Mouse (Mus musculus) lung, embryonic 14.5 days (tissue): ENCODE results near the gene Vsx1. TPM values are rescaled to one million over a fixed set of nuclear protein-coding genes. Genes with fewer than 3 reads are reported as not detected.

Experiments
- ATAC-seq: fragments of 200-750 bp; cut with Nextera tagmentation; 2 replicates; pipeline ENCODE4 v1.8.0; 2017; ENCODE audit warnings: mild to moderate bottlenecking, moderate TSS enrichment, moderate library complexity; ENCODE audit not compliant: insufficient read depth
- DNase-seq: peaks from one replicate; pipeline ENCODE4 v3.0.0-alpha.2; 2015
- H3K27ac ChIP-seq: fragments of 300-500 bp; sonication (generic); 2 replicates; pipeline ENCODE4 v1.5.1; 2014; ENCODE audit warnings: low read depth, mild to moderate bottlenecking, moderate library complexity
- H3K27me3 ChIP-seq: fragments of 300-500 bp; sonication (generic); 2 replicates; pipeline ENCODE4 v1.6.1; 2014; ENCODE audit warnings: low read length, control low read depth; ENCODE audit not compliant: insufficient read depth
- H3K36me3 ChIP-seq: fragments of 300-500 bp; sonication (generic); 2 replicates; pipeline ENCODE4 v1.6.1; 2014; ENCODE audit warnings: control low read depth; ENCODE audit not compliant: insufficient read depth
- H3K4me1 ChIP-seq: fragments of 300-500 bp; sonication (generic); 2 replicates; pipeline ENCODE4 v1.6.1; 2014; ENCODE audit warnings: antibody characterized with exemption, control low read depth; ENCODE audit not compliant: insufficient read depth
- H3K4me2 ChIP-seq: fragments of 300-500 bp; sonication (generic); 2 replicates; pipeline ENCODE4 v1.6.1; 2014; ENCODE audit warnings: mild to moderate bottlenecking
- H3K4me3 ChIP-seq: fragments of 300-500 bp; sonication (generic); 2 replicates; pipeline ENCODE4 v1.5.1; 2014; ENCODE audit warnings: low read depth, low read length
- H3K9ac ChIP-seq: fragments of 300-500 bp; sonication (generic); 2 replicates; pipeline ENCODE4 v1.6.1; 2014
- H3K9me3 ChIP-seq: fragments of 300-500 bp; sonication (generic); 2 replicates; pipeline ENCODE4 v1.6.1; 2016; ENCODE audit warnings: low read depth, low read length, control low read depth
- CTCF ChIP-seq: IDR thresholded peaks from 2 replicates; pipeline ENCODE4 v1.5.1; 2016; ENCODE audit warnings: antibody characterized with exemption, low read depth
- WGBS: fragments of 180-500 bp; shearing (Covaris S2); extraction: QIAGEN DNeasy Blood & Tissue Kit; methylation state at CpG from one replicate; pipeline ENCODE4 v1.1.7; 2014; 5-methylcytosine and 5-hydroxymethylcytosine counted together
- polyA plus RNA-seq: library from polyadenylated mRNA; unstranded; fragments of >200 nt; fragmentation: Nextera tagmentation; extraction: Ambion mirVana; gene quantifications from 2 replicates; pipeline ENCODE4 v1.2.1, GENCODE M21; 2014

Vsx1 gene
- polyA plus RNA-seq, 1 experiment from 2014 or later, result not detected

DNA sequence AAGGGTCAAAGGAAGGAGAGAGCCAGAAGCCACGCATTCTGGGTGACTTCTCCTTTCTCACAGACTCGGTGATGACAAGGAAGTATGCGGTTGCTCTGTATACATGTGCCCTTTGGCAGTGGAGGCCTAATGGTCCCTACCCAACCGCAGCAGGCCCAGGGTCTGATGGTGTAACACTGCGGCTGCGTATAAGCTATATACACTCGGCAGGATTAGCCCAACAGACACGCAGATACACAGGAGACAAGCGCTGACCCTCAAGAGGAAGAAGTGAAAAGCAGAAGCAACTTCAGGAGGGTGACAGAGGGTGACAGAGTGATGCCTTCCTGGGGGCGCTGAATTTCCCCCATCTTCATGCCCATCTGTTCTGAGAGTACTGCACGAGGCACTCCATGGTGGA, 15.2 kb downstream of the Vsx1 start:
- Histone ChIP-seq H3K4me3 (no peak overlapping the region), H3K4me1 (no peaks in the 10 kb centered on the region), H3K9ac (no peak overlapping the region), H3K9me3 (no peaks in the 10 kb centered on the region), H3K4me2 (no peak overlapping the region), H3K27ac (no peak overlapping the region), H3K27me3 (no peaks in the 10 kb centered on the region), H3K36me3 (no peaks in the 10 kb centered on the region)
- 81% methylated on average over 11 of the region's 11 CpGs for WGBS
- TF ChIP-seq CTCF, result no peak
- DNase-seq (no peak), ATAC-seq (no peak)

DNA sequence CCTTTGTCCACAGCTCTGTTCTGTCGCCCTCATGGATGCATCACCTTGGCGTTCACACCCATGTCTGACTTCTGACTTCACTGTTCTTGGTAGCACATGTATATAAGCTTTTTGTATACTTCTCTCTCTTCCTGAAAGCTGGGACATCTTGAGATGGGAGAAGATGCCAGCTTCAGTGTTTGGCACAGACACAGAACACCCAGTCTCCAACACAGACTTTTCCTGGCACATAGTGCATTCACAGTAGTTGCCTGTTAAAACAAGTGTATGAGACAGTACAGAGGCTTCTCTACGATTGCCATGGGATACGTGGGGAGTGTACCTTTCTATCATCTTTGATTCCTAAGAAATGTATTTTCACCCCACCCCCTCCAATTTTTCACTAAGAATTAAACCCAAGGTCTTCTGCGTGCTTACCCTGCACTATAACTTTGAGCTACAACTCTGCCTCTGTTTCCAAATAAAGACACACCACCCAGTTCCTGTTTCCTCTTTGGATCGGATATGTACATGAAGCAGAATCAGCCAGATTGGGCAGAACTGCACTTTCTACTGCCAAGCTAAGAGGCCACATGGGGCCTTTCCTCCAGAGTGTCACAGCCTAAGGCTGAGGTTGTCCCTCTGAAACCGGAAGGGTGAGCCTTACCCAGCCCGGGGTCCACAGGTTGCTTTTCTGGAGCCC, 17.4 kb downstream of the Vsx1 start:
- no peak overlapping the region for H3K4me3 ChIP-seq
- WGBS, result 69% methylated on average over 8 of the region's 8 CpGs
- H3K4me2 ChIP-seq, result no peak overlapping the region
- H3K27ac ChIP-seq, result no peak overlapping the region
- H3K9ac ChIP-seq, result no peak overlapping the region
- no peaks in the 10 kb centered on the region for H3K36me3 ChIP-seq
- DNase-seq, result no peak
- TF ChIP-seq CTCF, result no peak
- no peak for ATAC-seq
- no peaks in the 10 kb centered on the region for H3K9me3 ChIP-seq
- H3K4me1 ChIP-seq, result peaks cover 6% of the 10 kb centered on the region; the same call in 1 of the 2 replicates
- peaks cover 7% of the 10 kb centered on the region; the same call in 1 of the 2 replicates for H3K27me3 ChIP-seq

DNA sequence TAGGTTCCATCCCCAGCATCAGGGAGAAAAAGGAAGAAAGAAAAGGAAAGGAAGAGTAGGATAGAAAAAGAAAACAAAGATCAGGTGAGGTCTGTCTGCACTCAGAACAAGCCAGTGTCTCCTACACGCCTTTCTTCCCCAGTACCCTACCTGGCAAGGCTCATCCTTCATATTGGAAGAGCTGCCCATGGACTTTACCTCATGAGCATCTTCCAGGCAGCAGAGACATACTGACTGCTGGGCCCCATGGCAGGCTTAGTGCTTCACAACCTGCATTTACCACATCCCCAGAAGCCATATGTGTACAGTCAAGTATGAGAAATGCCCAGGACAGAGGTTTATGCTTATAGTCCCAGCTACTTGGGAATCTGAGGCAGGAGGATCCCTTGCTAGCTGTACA, 18.2 kb downstream of the Vsx1 start:
- H3K4me3 ChIP-seq, result no peak overlapping the region
- no peaks in the 10 kb centered on the region for H3K36me3 ChIP-seq
- H3K4me2 ChIP-seq, result no peak overlapping the region
- H3K27me3 ChIP-seq, result peaks cover 7% of the 10 kb centered on the region; the same call in 1 of the 2 replicates
- H3K4me1 ChIP-seq, result peaks cover 6% of the 10 kb centered on the region; the same call in 1 of the 2 replicates
- no peak for TF ChIP-seq CTCF
- WGBS, result 92% methylated on average over 1 of the region's 1 CpGs
- H3K9ac ChIP-seq, result no peak overlapping the region
- H3K27ac ChIP-seq, result no peak overlapping the region
- no peaks in the 10 kb centered on the region for H3K9me3 ChIP-seq
- DNase-seq, result no peak
- no peak for ATAC-seq

DNA sequence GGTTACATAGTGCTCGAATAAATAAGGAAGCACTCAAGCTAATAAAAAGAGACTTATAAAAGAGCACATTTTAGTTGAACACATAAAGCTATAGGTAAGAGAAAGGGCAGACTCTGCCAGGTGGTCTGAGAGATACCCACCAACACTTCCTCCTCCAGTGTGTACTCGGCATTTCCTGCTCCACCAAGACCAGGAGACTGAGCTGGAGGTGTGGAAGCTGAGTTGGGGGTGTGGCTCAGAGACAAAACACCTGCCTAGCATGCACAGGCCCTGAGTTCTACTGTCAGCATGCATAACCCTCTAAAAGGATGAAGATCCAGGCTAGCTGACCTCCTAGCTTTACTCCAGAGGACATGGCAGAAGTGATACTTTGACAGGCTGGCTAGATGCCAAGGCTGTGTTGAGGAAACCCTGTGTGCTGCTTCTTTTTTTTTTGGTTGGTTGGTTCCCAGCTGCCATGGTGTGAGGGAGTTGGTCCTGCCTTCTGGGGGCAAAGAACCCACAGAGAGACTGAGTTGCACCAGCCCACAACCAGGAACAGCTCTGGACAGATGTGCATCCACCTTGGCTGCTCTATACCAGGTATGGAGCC, 19.6 kb downstream of the Vsx1 start:
- Histone ChIP-seq H3K27me3 (peaks cover 7% of the 10 kb centered on the region; the same call in 1 of the 2 replicates), H3K4me3 (no peak overlapping the region), H3K4me2 (no peak overlapping the region), H3K4me1 (peaks cover 6% of the 10 kb centered on the region; the same call in 1 of the 2 replicates), H3K9ac (no peak overlapping the region), H3K9me3 (no peaks in the 10 kb centered on the region), H3K27ac (no peak overlapping the region), H3K36me3 (no peaks in the 10 kb centered on the region)
- ATAC-seq (no peak), DNase-seq (peak; percentile 33)
- TF ChIP-seq CTCF, result no peak
- 62% methylated on average over 2 of the region's 2 CpGs for WGBS

DNA sequence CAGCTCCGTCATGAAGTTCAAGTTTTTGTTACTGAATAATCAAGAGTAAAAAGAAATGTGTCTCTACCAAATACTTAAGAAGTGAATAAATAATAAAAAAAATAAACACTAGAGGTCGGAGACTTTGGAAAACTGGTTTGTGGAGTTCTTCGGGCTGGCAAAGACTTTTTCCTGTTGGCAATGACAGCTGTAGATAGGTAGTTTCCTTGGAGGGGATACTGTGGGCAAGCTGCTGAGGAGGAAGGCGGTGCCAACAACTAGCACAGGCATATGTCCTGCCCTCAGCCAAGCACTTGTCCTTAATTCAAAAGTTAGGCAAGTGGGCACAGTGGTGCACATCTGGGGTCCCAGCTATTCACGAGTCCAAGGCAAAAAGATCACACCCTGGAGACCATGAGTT, 20.2 kb downstream of the Vsx1 start:
- Histone ChIP-seq H3K4me1 (peaks cover 6% of the 10 kb centered on the region; the same call in 1 of the 2 replicates), H3K36me3 (no peaks in the 10 kb centered on the region), H3K9me3 (no peaks in the 10 kb centered on the region), H3K9ac (no peak overlapping the region), H3K27me3 (peaks cover 7% of the 10 kb centered on the region; the same call in 1 of the 2 replicates), H3K4me2 (no peak overlapping the region), H3K27ac (no peak overlapping the region), H3K4me3 (no peak overlapping the region)
- no peak for ATAC-seq
- 59% methylated on average over 5 of the region's 5 CpGs for WGBS
- peak; percentile 17 for DNase-seq
- TF ChIP-seq CTCF, result no peak

DNA sequence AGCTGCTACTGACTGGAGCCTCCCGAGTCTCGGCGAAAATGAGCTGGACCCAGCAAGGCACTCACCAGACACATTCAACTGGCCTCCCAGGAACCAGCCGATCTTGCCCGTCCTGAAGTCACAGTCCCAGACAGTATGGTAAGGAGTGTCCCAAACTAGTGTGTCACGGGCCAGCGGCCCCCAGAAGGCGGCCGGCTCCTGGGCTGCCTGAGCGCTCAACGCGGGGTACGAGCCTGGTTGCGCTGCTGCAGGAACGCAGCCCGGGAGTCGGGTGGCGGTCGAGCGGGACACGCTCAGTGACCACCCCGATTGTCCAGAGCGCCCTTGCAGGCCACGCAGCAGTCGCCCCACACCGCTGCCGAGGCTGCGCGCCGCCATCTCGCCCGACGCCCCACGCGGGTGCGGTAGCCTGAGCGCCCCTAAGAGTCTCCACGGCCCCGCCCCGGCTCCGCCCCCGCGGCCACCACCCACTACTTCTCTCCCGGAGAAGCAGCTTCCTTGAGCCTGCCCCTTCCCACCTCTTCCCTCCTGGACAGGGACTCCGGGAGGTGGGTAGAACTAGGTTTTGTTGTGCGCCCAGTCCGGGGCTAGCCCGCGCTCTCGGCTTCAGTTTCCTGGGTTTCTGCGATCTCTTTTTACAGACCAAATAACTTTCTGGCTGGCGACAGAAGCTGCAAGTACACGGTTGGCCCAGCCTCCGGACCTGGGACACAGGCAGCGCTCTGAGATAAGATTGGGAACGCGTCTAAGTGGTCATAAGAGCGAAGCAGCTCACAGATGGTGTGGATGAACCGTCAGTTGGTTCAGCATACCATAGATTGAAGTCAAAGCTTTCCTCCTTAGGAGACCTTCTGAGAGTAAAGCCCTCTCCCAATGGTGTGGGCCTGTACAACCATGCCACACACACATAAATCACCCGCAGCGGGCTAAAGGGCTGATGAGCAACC, 21.1 kb downstream of the Vsx1 start, which contains the start of gene Acss1:
Gene Acss1 (minus strand): TSS at position 681 of the 947 bp plus-strand sequence.
- Histone ChIP-seq H3K9me3 (no peaks in the 10 kb centered on the region), H3K9ac (peak within 1 kb of the TSS; percentile 61), H3K27me3 (peaks cover 7% of the 10 kb centered on the region; the same call in 1 of the 2 replicates), H3K4me1 (peaks cover 6% of the 10 kb centered on the region; the same call in 1 of the 2 replicates), H3K4me3 (peak within 1 kb of the TSS; percentile 60), H3K36me3 (no peaks in the 10 kb centered on the region), H3K27ac (0 out of 2 replicates have a peak within 1 kb of the TSS, but pooled peaks have one; percentile 24), H3K4me2 (peak within 1 kb of the TSS; percentile 97)
- peak; percentile 84 for ATAC-seq
- peak; percentile 68 for DNase-seq
- no peak for TF ChIP-seq CTCF
- WGBS, result 2% methylated on average over 61 of the region's 61 CpGs
